Mouse (Mus musculus): ENCODE data around the gene Arid1b. TPM values are rescaled to one million over a fixed set of nuclear protein-coding genes. Genes with fewer than 3 reads are reported as not detected.

Gene Arid1b
- polyA plus RNA-seq, 1 experiment from 2014 or later: 14.8 TPM

DNA sequence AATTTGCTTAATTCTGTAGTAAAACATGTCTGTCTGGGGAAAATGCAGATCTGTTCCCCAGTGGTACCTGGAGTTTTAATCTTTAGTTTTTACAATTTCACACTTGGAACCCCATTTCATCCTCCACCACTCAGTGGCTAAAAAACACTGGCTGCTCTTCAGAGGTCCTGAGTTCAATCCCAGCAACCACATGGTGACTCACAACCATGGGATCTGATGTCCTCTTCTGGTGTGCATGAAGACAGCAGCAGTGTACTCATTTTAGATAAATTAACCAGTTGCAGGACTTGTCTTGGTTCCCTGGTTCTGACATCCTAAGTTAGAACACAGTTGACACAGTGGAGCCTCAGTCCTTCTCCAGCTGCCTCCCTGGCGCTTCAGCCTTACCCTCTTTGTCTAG lies 239.9 kb downstream of the Arid1b start:
- ATAC-seq (ENCODE audit: insufficient number of reproducible peaks, low FRiP score, low TSS enrichment, low read depth) (no peak), DNase-seq (ENCODE audit: low spot score) (no peak)
- Histone ChIP-seq H3K4me3 (ENCODE audit: low read depth, low read length) (no peak overlapping the region), H3K27me3 (ENCODE audit: control insufficient read depth, insufficient read depth, low read length) (no peaks in the 10 kb centered on the region), H3K27ac (replicated peaks; ENCODE audit: low read depth, low read length) (peak overlapping the region; percentile 76), H3K9ac (ENCODE audit: low read length) (no peak overlapping the region), H3K36me3 (ENCODE audit: control insufficient read depth, insufficient read depth, low read length) (no peaks in the 10 kb centered on the region), H3K9me3 (ENCODE audit: control insufficient read depth, low read length) (no peaks in the 10 kb centered on the region), H3K4me1 (ENCODE audit: control insufficient read depth, insufficient read depth, low read length) (peaks cover 79% of the 10 kb centered on the region), H3K4me2 (ENCODE audit: low read depth, severe bottlenecking) (no peak overlapping the region)
- 91% methylated on average over 1 of the region's 1 CpGs for WGBS

DNA sequence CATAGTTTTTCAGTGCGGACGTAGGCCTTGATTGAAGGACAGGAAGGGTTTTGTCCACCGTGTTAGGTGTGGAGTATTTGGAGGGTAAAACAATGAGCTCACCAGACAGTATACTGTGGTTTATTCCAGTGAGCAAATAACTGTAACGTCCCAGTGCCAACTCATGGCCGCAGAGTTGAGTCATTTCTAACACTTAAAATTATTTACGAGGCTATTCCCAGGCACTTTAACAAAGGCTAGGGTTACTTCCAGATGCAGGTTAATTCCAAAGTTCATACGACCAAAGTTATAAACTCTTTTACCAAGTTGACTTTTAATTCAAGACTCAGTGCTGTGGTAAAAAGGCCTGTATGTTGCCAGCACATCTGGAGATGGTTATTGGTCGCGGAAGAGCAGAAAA lies 240.9 kb downstream of the Arid1b start:
- peak; percentile 63 for ATAC-seq (ENCODE audit: insufficient number of reproducible peaks, low FRiP score, low TSS enrichment, low read depth)
- H3K27me3 ChIP-seq (ENCODE audit: control insufficient read depth, insufficient read depth, low read length): no peaks in the 10 kb centered on the region
- peak; percentile 49 for DNase-seq (ENCODE audit: low spot score)
- peak overlapping the region; percentile 76 for H3K27ac ChIP-seq (replicated peaks; ENCODE audit: low read depth, low read length)
- H3K36me3 ChIP-seq (ENCODE audit: control insufficient read depth, insufficient read depth, low read length): no peaks in the 10 kb centered on the region
- no peaks in the 10 kb centered on the region for H3K9me3 ChIP-seq (ENCODE audit: control insufficient read depth, low read length)
- H3K4me1 ChIP-seq (ENCODE audit: control insufficient read depth, insufficient read depth, low read length): peaks cover 71% of the 10 kb centered on the region
- 12% methylated on average over 9 of the region's 9 CpGs for WGBS
- no peak overlapping the region for H3K4me3 ChIP-seq (ENCODE audit: low read depth, low read length)
- no peak overlapping the region for H3K4me2 ChIP-seq (ENCODE audit: low read depth, severe bottlenecking)
- H3K9ac ChIP-seq (ENCODE audit: low read length): no peak overlapping the region

GRCm38 (mm10) chr17:5237765-5238164 lies 243.6 kb downstream of the Arid1b start:
- Histone ChIP-seq H3K9me3 (ENCODE audit: control insufficient read depth, low read length) (no peaks in the 10 kb centered on the region), H3K27me3 (ENCODE audit: control insufficient read depth, insufficient read depth, low read length) (no peaks in the 10 kb centered on the region), H3K9ac (ENCODE audit: low read length) (no peak overlapping the region), H3K36me3 (ENCODE audit: control insufficient read depth, insufficient read depth, low read length) (no peaks in the 10 kb centered on the region), H3K4me1 (ENCODE audit: control insufficient read depth, insufficient read depth, low read length) (peaks cover 47% of the 10 kb centered on the region), H3K27ac (replicated peaks; ENCODE audit: low read depth, low read length) (0 out of 2 replicates have a peak overlapping the region, but pooled peaks have one; percentile 56), H3K4me2 (ENCODE audit: low read depth, severe bottlenecking) (no peak overlapping the region), H3K4me3 (ENCODE audit: low read depth, low read length) (no peak overlapping the region)
- WGBS: 66% methylated on average over 3 of the region's 3 CpGs
- no peak for ATAC-seq (ENCODE audit: insufficient number of reproducible peaks, low FRiP score, low TSS enrichment, low read depth)
- DNase-seq (ENCODE audit: low spot score): no peak

DNA sequence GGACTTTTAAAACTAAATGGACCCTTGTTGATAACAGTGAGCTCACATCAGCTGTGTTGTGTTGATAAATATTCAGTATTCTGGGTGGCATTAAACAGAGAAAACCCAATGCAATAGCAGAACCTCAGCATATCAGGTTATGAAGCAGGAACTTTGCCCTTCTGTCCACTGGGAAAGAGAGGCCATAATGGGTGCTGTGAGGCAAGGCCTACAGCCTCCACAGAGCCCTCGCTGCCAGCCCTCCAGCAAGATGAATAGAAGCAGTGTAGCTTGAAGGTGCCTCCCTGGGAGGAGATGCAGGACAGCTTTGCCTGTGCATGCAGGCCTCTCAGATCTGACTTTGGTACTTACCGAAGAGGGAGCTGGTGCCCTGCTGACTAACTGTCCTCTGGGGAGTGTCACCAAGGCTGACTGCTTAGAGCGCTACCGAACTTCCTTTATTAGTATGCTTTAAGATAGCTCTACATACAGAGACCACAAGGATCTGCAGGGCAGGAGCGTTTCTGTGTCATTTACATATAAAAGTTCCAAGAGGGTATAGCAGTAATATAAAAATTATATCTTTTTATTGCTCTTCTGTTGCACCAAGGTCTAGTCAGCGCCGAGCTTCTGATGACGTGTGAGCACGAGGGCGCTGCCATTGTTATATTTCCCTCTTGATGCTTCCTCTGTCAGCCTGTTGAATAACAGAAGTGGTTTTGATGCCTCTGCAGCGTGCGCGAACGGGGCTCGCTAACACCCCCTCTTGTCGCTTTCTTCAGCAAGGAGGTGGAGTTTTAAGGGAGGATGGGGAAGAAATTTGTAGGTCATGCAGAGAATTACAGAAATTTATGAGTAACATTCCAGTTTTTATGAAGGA lies 244.5 kb downstream of the Arid1b start:
- DNase-seq (ENCODE audit: low spot score) (no peak), ATAC-seq (ENCODE audit: insufficient number of reproducible peaks, low FRiP score, low TSS enrichment, low read depth) (no peak)
- Histone ChIP-seq H3K27me3 (ENCODE audit: control insufficient read depth, insufficient read depth, low read length) (no peaks in the 10 kb centered on the region), H3K9me3 (ENCODE audit: control insufficient read depth, low read length) (no peaks in the 10 kb centered on the region), H3K27ac (replicated peaks; ENCODE audit: low read depth, low read length) (no peak overlapping the region), H3K9ac (ENCODE audit: low read length) (no peak overlapping the region), H3K4me1 (ENCODE audit: control insufficient read depth, insufficient read depth, low read length) (peaks cover 43% of the 10 kb centered on the region), H3K4me3 (ENCODE audit: low read depth, low read length) (no peak overlapping the region), H3K36me3 (ENCODE audit: control insufficient read depth, insufficient read depth, low read length) (no peaks in the 10 kb centered on the region), H3K4me2 (ENCODE audit: low read depth, severe bottlenecking) (no peak overlapping the region)
- 81% methylated on average over 16 of the region's 16 CpGs for WGBS

GRCm38 (mm10) chr17:5244526-5244925 lies 250.4 kb downstream of the Arid1b start:
- no peak for ATAC-seq (ENCODE audit: insufficient number of reproducible peaks, low FRiP score, low TSS enrichment, low read depth)
- 90% methylated on average over 2 of the region's 2 CpGs for WGBS
- Histone ChIP-seq H3K9ac (ENCODE audit: low read length) (no peak overlapping the region), H3K9me3 (ENCODE audit: control insufficient read depth, low read length) (no peaks in the 10 kb centered on the region), H3K4me3 (ENCODE audit: low read depth, low read length) (no peak overlapping the region), H3K4me1 (ENCODE audit: control insufficient read depth, insufficient read depth, low read length) (peaks cover 22% of the 10 kb centered on the region), H3K27ac (replicated peaks; ENCODE audit: low read depth, low read length) (no peak overlapping the region), H3K27me3 (ENCODE audit: control insufficient read depth, insufficient read depth, low read length) (no peaks in the 10 kb centered on the region), H3K4me2 (ENCODE audit: low read depth, severe bottlenecking) (no peak overlapping the region), H3K36me3 (ENCODE audit: control insufficient read depth, insufficient read depth, low read length) (no peaks in the 10 kb centered on the region; the same call in 1 of the 2 replicates)
- DNase-seq (ENCODE audit: low spot score): no peak

GRCm38 (mm10) chr17:5246688-5247087 lies 252.6 kb downstream of the Arid1b start:
- no peak for DNase-seq (ENCODE audit: low spot score)

DNA sequence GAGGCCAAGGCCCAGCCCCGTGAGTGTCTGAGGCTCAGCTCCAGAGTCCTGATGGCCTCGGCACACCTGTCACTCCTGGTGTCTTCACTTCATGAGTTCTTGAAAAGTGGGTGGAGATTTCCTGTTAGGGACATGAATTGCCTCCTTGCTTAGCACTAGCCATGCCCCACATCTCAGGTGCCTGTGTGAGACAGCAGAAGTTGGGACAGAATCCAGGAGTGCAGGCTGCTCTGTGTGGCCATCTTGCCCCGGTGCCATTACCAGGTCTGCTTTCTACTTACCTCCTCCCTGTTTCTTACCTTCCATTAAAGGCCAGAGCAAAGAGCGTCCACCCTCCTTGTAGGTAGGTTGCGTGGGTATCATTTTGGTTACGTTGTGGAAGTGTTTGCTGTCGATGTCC lies 253.1 kb downstream of the Arid1b start:
- Histone ChIP-seq H3K9ac (ENCODE audit: low read length) (no peak overlapping the region), H3K36me3 (ENCODE audit: control insufficient read depth, insufficient read depth, low read length) (no peaks in the 10 kb centered on the region; the same call in 1 of the 2 replicates), H3K27ac (replicated peaks; ENCODE audit: low read depth, low read length) (no peak overlapping the region), H3K9me3 (ENCODE audit: control insufficient read depth, low read length) (no peaks in the 10 kb centered on the region), H3K4me1 (ENCODE audit: control insufficient read depth, insufficient read depth, low read length) (peaks cover 22% of the 10 kb centered on the region), H3K27me3 (ENCODE audit: control insufficient read depth, insufficient read depth, low read length) (no peaks in the 10 kb centered on the region), H3K4me3 (ENCODE audit: low read depth, low read length) (no peak overlapping the region), H3K4me2 (ENCODE audit: low read depth, severe bottlenecking) (no peak overlapping the region)
- no peak for DNase-seq (ENCODE audit: low spot score)
- ATAC-seq (ENCODE audit: insufficient number of reproducible peaks, low FRiP score, low TSS enrichment, low read depth): no peak
- WGBS: 89% methylated on average over 7 of the region's 7 CpGs

More at GRCm38 (mm10) chr17:5246688-5247087, 252.6 kb downstream of the Arid1b start:
- no peaks in the 10 kb centered on the region for H3K9me3 ChIP-seq (ENCODE audit: control insufficient read depth, low read length)
- H3K27ac ChIP-seq (replicated peaks; ENCODE audit: low read depth, low read length): no peak overlapping the region
- peaks cover 22% of the 10 kb centered on the region for H3K4me1 ChIP-seq (ENCODE audit: control insufficient read depth, insufficient read depth, low read length)
- no peaks in the 10 kb centered on the region; the same call in 1 of the 2 replicates for H3K36me3 ChIP-seq (ENCODE audit: control insufficient read depth, insufficient read depth, low read length)
- H3K9ac ChIP-seq (ENCODE audit: low read length): no peak overlapping the region
- H3K4me3 ChIP-seq (ENCODE audit: low read depth, low read length): no peak overlapping the region
- no peaks in the 10 kb centered on the region for H3K27me3 ChIP-seq (ENCODE audit: control insufficient read depth, insufficient read depth, low read length)
- no peak overlapping the region for H3K4me2 ChIP-seq (ENCODE audit: low read depth, severe bottlenecking)
- ATAC-seq (ENCODE audit: insufficient number of reproducible peaks, low FRiP score, low TSS enrichment, low read depth): no peak
- WGBS: 92% methylated on average over 11 of the region's 11 CpGs

DNA sequence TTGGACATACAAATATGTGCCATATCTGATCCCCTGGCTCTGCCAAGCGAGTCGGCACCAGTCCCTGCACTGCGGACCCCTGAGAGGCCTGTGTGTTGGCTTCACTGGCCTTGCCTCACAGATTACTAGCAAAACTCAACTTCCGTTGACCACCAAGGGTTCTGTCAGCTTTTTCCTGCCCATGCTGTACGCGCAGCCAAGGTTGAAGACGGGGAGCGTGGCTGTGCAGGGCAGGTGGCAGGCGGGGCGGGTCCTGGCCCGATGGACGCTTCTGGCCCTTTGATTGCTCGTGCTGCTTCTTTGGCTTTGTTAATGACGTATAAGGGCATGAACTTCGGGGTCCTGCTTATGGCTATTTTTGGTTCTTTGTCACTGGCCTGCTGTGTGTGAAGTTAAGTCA lies 253.6 kb downstream of the Arid1b start:
- Histone ChIP-seq H3K9ac (ENCODE audit: low read length) (no peak overlapping the region), H3K9me3 (ENCODE audit: control insufficient read depth, low read length) (no peaks in the 10 kb centered on the region), H3K27me3 (ENCODE audit: control insufficient read depth, insufficient read depth, low read length) (no peaks in the 10 kb centered on the region), H3K4me3 (ENCODE audit: low read depth, low read length) (no peak overlapping the region), H3K36me3 (ENCODE audit: control insufficient read depth, insufficient read depth, low read length) (no peaks in the 10 kb centered on the region; the same call in 1 of the 2 replicates), H3K4me2 (ENCODE audit: low read depth, severe bottlenecking) (no peak overlapping the region), H3K27ac (replicated peaks; ENCODE audit: low read depth, low read length) (no peak overlapping the region), H3K4me1 (ENCODE audit: control insufficient read depth, insufficient read depth, low read length) (peaks cover 22% of the 10 kb centered on the region)
- no peak for DNase-seq (ENCODE audit: low spot score)
- WGBS: 87% methylated on average over 15 of the region's 15 CpGs
- no peak for ATAC-seq (ENCODE audit: insufficient number of reproducible peaks, low FRiP score, low TSS enrichment, low read depth)
